20 mouse cellular contexts compared by ENCODE assay signal in genomic region chr3:157763487-157764199, GRCm38 (mm10).
DNase-seq lines count a peak whose midpoint lies in the region; ATAC-seq and TF ChIP-seq lines count a peak whose summit lies in the region.
"Had no signal": no experiment of that assay in that cellular context is flagged by ENCODE, and none has a peak within 500 bp of the region (broad histone marks: within the 10 kb centered on the region; RNA-seq: fewer than 3 reads in every experiment).

No protein-coding gene starts in this region.

- dilution Hi-C loops in CH12.LX (cut with MboI; ENCODE audit: extremely low pct_ligation_motif_present, extremely low pct_unique_long_range_greater_than_20kb, low sequenced_read_pairs), result no loop called here

- H3K9ac ChIP-seq in heart, embryonic 12.5 days, result no peak overlapping the region
- H3K9ac ChIP-seq in heart, embryonic 11.5 days (ENCODE audit: low read depth, low read length), result no peak overlapping the region
- no peak overlapping the region for H3K9ac ChIP-seq in lung, embryonic 14.5 days
- no peak overlapping the region for H3K9ac ChIP-seq in CH12.LX (ENCODE audit: insufficient read depth, low read depth)
- H3K9ac ChIP-seq in hindbrain, embryonic 13.5 days, result no peak overlapping the region
- H3K9ac ChIP-seq: forebrain, postnatal 0 days; liver, embryonic 12.5 days; neural tube, embryonic 12.5 days had no signal

- H3K4me1 ChIP-seq in heart, embryonic 12.5 days (replicated peaks), result peaks cover 7% of the 10 kb centered on the region
- no peaks in the 10 kb centered on the region for H3K4me1 ChIP-seq in heart, embryonic 11.5 days (ENCODE audit: control insufficient read depth, insufficient read depth, low read length)
- peaks cover 3% of the 10 kb centered on the region; the same call in 1 of the 2 replicates for H3K4me1 ChIP-seq in lung, embryonic 14.5 days (ENCODE audit: insufficient read depth)
- peaks cover 0 to 22% of the 10 kb centered on the region in 2 experiments; a peak in 3 of 4 replicates for H3K4me1 ChIP-seq in CH12.LX (ENCODE audit: control insufficient read depth in 1 of 2, insufficient read depth in 2 of 2)
- H3K4me1 ChIP-seq in hindbrain, embryonic 13.5 days (replicated peaks), result no peaks in the 10 kb centered on the region
- H3K4me1 ChIP-seq: hindbrain, embryonic 10.5 days; liver, embryonic 12.5 days; neural tube, embryonic 12.5 days had no signal

- H3K9me3 ChIP-seq in heart, embryonic 12.5 days (replicated peaks), result no peaks in the 10 kb centered on the region
- H3K9me3 ChIP-seq in heart, embryonic 11.5 days (replicated peaks; ENCODE audit: control insufficient read depth, low read length), result no peaks in the 10 kb centered on the region
- no peaks in the 10 kb centered on the region for H3K9me3 ChIP-seq in lung, embryonic 14.5 days (ENCODE audit: low read depth, low read length)
- no peaks in the 10 kb centered on the region for H3K9me3 ChIP-seq in CH12.LX (replicated peaks; ENCODE audit: low read length)
- H3K9me3 ChIP-seq in hindbrain, embryonic 13.5 days, result no peaks in the 10 kb centered on the region
- H3K9me3 ChIP-seq: hindbrain, embryonic 10.5 days; liver, embryonic 12.5 days; neural tube, embryonic 12.5 days had no signal

- H3K27me3 ChIP-seq in heart, embryonic 12.5 days (replicated peaks), result no peaks in the 10 kb centered on the region
- no peaks in the 10 kb centered on the region for H3K27me3 ChIP-seq in heart, embryonic 11.5 days (ENCODE audit: control insufficient read depth, insufficient read depth, low read length)
- H3K27me3 ChIP-seq in lung, embryonic 14.5 days (ENCODE audit: insufficient read depth, low read length), result no peaks in the 10 kb centered on the region
- H3K27me3 ChIP-seq in CH12.LX (replicated peaks), result no peaks in the 10 kb centered on the region
- H3K27me3 ChIP-seq in hindbrain, embryonic 13.5 days, result no peaks in the 10 kb centered on the region
- H3K27me3 ChIP-seq: liver, embryonic 12.5 days; neural tube, embryonic 12.5 days had no signal

- peak overlapping the region; percentile 44; the same call in 1 of the 2 replicates for H3K27ac ChIP-seq in heart, embryonic 12.5 days (ENCODE audit: poor library complexity, severe bottlenecking)
- no peak overlapping the region for H3K27ac ChIP-seq in heart, embryonic 11.5 days (ENCODE audit: low read depth, low read length)
- peak overlapping the region; percentile 69 for H3K27ac ChIP-seq in lung, embryonic 14.5 days (ENCODE audit: low read depth)
- no peak overlapping the region for H3K27ac ChIP-seq in CH12.LX (ENCODE audit: insufficient read depth, low read depth)
- H3K27ac ChIP-seq in hindbrain, embryonic 13.5 days, result no peak overlapping the region
- H3K27ac ChIP-seq: hindbrain, embryonic 10.5 days; liver, embryonic 12.5 days; macrophage; neural tube, embryonic 12.5 days had no signal

- H3K36me3 ChIP-seq in heart, embryonic 12.5 days, result no peaks in the 10 kb centered on the region
- H3K36me3 ChIP-seq in heart, embryonic 11.5 days (ENCODE audit: control insufficient read depth, insufficient read depth, low read length), result no peaks in the 10 kb centered on the region
- H3K36me3 ChIP-seq in lung, embryonic 14.5 days (ENCODE audit: insufficient read depth), result no peaks in the 10 kb centered on the region
- no peaks in the 10 kb centered on the region for H3K36me3 ChIP-seq in CH12.LX (replicated peaks in 1 of 2; ENCODE audit: control insufficient read depth in 1 of 2, insufficient read depth in 1 of 2, low read length in 1 of 2)
- H3K36me3 ChIP-seq in hindbrain, embryonic 13.5 days, result no peaks in the 10 kb centered on the region
- H3K36me3 ChIP-seq: hindbrain, embryonic 10.5 days; liver, embryonic 12.5 days; neural tube, embryonic 12.5 days had no signal

- ATAC-seq in heart, embryonic 12.5 days (ENCODE audit: insufficient number of reproducible peaks, low FRiP score), result no peak
- no peak for ATAC-seq in heart, embryonic 11.5 days (replicated peaks; ENCODE audit: insufficient number of reproducible peaks, low FRiP score, low TSS enrichment)
- ATAC-seq in lung, embryonic 14.5 days (ENCODE audit: insufficient read depth), result peak; percentile 48; the same call in 1 of the 2 replicates
- ATAC-seq in granulocyte monocyte progenitor cell, adult 5-6 weeks (replicated peaks; ENCODE audit: poor library complexity, severe bottlenecking), result peak; percentile 98
- no peak for ATAC-seq in hindbrain, embryonic 13.5 days (ENCODE audit: low FRiP score)
- ATAC-seq: forebrain, postnatal 0 days; inflammation-experienced regulatory T-cells, adult 6 months; liver, embryonic 12.5 days had no signal

- in situ Hi-C loops in CH12.LX (cut with MboI; ENCODE audit: low pct_ligation_motif_present, low pct_unique_long_range_greater_than_20kb, low sequenced_read_pairs), result no loop called here

- no peak overlapping the region for H3K4me3 ChIP-seq in heart, embryonic 12.5 days
- H3K4me3 ChIP-seq in heart, embryonic 11.5 days (ENCODE audit: low read depth, low read length), result no peak overlapping the region
- no peak overlapping the region for H3K4me3 ChIP-seq in lung, embryonic 14.5 days (ENCODE audit: low read depth, low read length)
- no peak overlapping the region for H3K4me3 ChIP-seq in CH12.LX (replicated peaks in 1 of 3; ENCODE audit: low read depth in 2 of 3, low read length in 2 of 3, poor library complexity in 1 of 3)
- no peak overlapping the region for H3K4me3 ChIP-seq in hindbrain, embryonic 13.5 days
- H3K4me3 ChIP-seq: hindbrain, embryonic 10.5 days; liver, embryonic 12.5 days; neural tube, embryonic 12.5 days had no signal

- TF ChIP-seq POLR2A in CH12.LX (IDR thresholded peaks at IDR 0.05; ENCODE audit: low read depth, low read length), result no peak

- TF ChIP-seq CTCF in lung, embryonic 14.5 days (IDR thresholded peaks at IDR 0.05; ENCODE audit: low read depth), result no peak
- TF ChIP-seq CTCF in CH12.LX (conservative IDR thresholded peaks at IDR 0.05 in 1 of 2, IDR thresholded peaks at IDR 0.05 in 1 of 2; ENCODE audit: low read depth in 2 of 2, low read length in 2 of 2), result no peak

- no peak for TF ChIP-seq RAD21 in CH12.LX (IDR thresholded peaks at IDR 0.05; ENCODE audit: low read depth, low read length)

- WGBS in heart, embryonic 12.5 days, result 24% methylated on average over 6 of the region's 6 CpGs
- 29% methylated on average over 6 of the region's 6 CpGs for WGBS in heart, embryonic 11.5 days (ENCODE audit: insufficient replicate concordance)
- WGBS in lung, embryonic 14.5 days, result 11% methylated on average over 6 of the region's 6 CpGs
- 60% methylated on average over 6 of the region's 6 CpGs for WGBS in hindbrain, embryonic 13.5 days

- no peaks in the 10 kb centered on the region for H3K79me2 ChIP-seq in CH12.LX (replicated peaks; ENCODE audit: control insufficient read depth, extremely low read depth, insufficient read depth, poor library complexity, severe bottlenecking)

- H3K4me2 ChIP-seq in heart, embryonic 12.5 days, result no peak overlapping the region
- H3K4me2 ChIP-seq in heart, embryonic 11.5 days, result no peak overlapping the region
- no peak overlapping the region for H3K4me2 ChIP-seq in lung, embryonic 14.5 days
- peak overlapping the region; percentile 75 for H3K4me2 ChIP-seq in CH12.LX (ENCODE audit: insufficient read depth, low read depth, poor library complexity, severe bottlenecking)
- H3K4me2 ChIP-seq in hindbrain, embryonic 13.5 days, result no peak overlapping the region
- H3K4me2 ChIP-seq: liver, embryonic 12.5 days; neural tube, embryonic 12.5 days had no signal

- peak; percentile 71 for TF ChIP-seq EP300 in CH12.LX (IDR thresholded peaks at IDR 0.05; ENCODE audit: low read length)

- DNase-seq in lung, embryonic 14.5 days, result peak; percentile 51
- DNase-seq in lung, adult 18-20 months, result no peak
- DNase-seq in CH12.LX (ENCODE audit: extremely low read depth), result peak; percentile 46
- no peak for DNase-seq in cerebellum, adult 8-10 months
- DNase-seq: adrenal gland, adult 2 months; cerebellum, adult 9-11 months; embryo, embryonic 11 days; forebrain, postnatal 0 days; kidney, postnatal 10 days; layer of hippocampus, adult 9-11 months; thymus, adult 18-20 months had no signal

TF ChIP-seq in CH12.LX, 34 proteins besides CTCF, POLR2A, EP300 and RAD21:
- no peak for TF ChIP-seq BHLHE40 (IDR thresholded peaks at IDR 0.05; ENCODE audit: low read depth, low read length)
- TF ChIP-seq JUND (conservative IDR thresholded peaks at IDR 0.05; ENCODE audit: low read depth, low read length), result 0 out of 2 replicates have a peak, but pooled peaks have one; percentile 24
- TF ChIP-seq NELFE (IDR thresholded peaks at IDR 0.05; ENCODE audit: low read depth, low read length), result 0 out of 2 replicates have a peak, but pooled peaks have one; percentile 19
- TF ChIP-seq ETS1 (conservative IDR thresholded peaks at IDR 0.05; ENCODE audit: low read depth, low read length), result peak; percentile 70
- TF ChIP-seq POLR2AphosphoS2 (IDR thresholded peaks at IDR 0.05; ENCODE audit: low read depth, low read length), result no peak
- peak; percentile 7; the same call in 1 of the 2 replicates for TF ChIP-seq CHD2 (IDR thresholded peaks at IDR 0.05; ENCODE audit: low read length)

Comparison
In these comparisons a context has a peak if more than half of its experiments do, and no peak if none do; other contexts are left out.
1. H3K27ac ChIP-seq: peak in heart, embryonic 12.5 days (single experiment) and lung, embryonic 14.5 days (single experiment); none in heart, embryonic 11.5 days (single experiment), CH12.LX (single experiment) and hindbrain, embryonic 13.5 days (single experiment).
2. DNase-seq: peak in lung, embryonic 14.5 days (single experiment) and CH12.LX (single experiment); none in lung, adult 18-20 months (0 of 2) and cerebellum, adult 8-10 months (single experiment).
3. ATAC-seq: peak in lung, embryonic 14.5 days (single experiment) and granulocyte monocyte progenitor cell, adult 5-6 weeks (single experiment); none in heart, embryonic 12.5 days (single experiment), heart, embryonic 11.5 days (single experiment) and hindbrain, embryonic 13.5 days (single experiment).